Mouse (Mus musculus): Measurements from ENCODE around the gene Orai2.

DNA sequence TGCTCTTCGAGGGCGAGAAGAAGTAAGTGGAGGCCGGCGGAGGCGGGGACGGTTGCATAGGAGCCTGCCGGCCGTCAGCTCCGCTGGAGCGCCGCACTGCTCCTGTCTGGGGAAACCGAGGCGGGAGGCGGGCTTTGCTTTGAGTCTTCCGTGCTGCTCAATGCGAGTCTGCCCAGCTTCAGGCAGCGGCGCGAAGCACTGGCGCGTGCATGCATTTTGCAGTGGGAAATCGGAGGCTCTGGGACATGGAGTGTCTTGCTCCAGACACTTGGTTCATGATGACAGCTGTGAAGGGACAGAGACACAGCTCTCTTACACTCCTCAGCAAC is 53.8 kb downstream of the Orai2 start:
- TF ChIP-seq CTCF (IDR thresholded peaks at IDR 0.05; ENCODE audit: low read depth) (no peak), EP300 (IDR thresholded peaks at IDR 0.05; ENCODE audit: low read depth) (no peak)
